Mouse (Mus musculus) liver, embryonic 12.5 days (tissue): ENCODE data around the gene Mtm1. TPM values are rescaled to one million over a fixed set of nuclear protein-coding genes. Genes with fewer than 3 reads are reported as not detected.
A peak's percentile ranks its signal among the peaks of the same experiment; 100 is the strongest.

Source experiments
- ATAC-seq: fragments of 200-750 bp; cut with Nextera tagmentation; 2 replicates; pipeline ENCODE4 v1.8.0; 2017; ENCODE audit warnings: moderate number of reproducible peaks, mild to moderate bottlenecking, moderate library complexity
- H3K27ac ChIP-seq: fragments of 300-500 bp; sonication (generic); 2 replicates; pipeline ENCODE4 v1.5.1; 2016; ENCODE audit warnings: mild to moderate bottlenecking
- H3K27me3 ChIP-seq: fragments of 300-500 bp; sonication (generic); replicated peaks from 2 replicates; pipeline ENCODE4 v1.6.1; 2016; ENCODE audit warnings: mild to moderate bottlenecking, moderate library complexity
- H3K36me3 ChIP-seq: fragments of 300-500 bp; sonication (generic); 2 replicates; pipeline ENCODE4 v1.6.1; 2016; ENCODE audit warnings: mild to moderate bottlenecking, moderate library complexity
- H3K4me1 ChIP-seq: fragments of 300-500 bp; sonication (generic); 2 replicates; pipeline ENCODE4 v1.6.1; 2016
- H3K4me2 ChIP-seq: fragments of 300-500 bp; sonication (generic); 2 replicates; pipeline ENCODE4 v1.6.1; 2016; ENCODE audit warnings: mild to moderate bottlenecking, moderate library complexity
- H3K4me3 ChIP-seq: fragments of 300-500 bp; sonication (generic); 2 replicates; pipeline ENCODE4 v1.5.1; 2016; ENCODE audit warnings: mild to moderate bottlenecking, moderate library complexity
- H3K9ac ChIP-seq: fragments of 300-500 bp; sonication (generic); 2 replicates; pipeline ENCODE4 v1.6.1; 2016; ENCODE audit warnings: mild to moderate bottlenecking, moderate library complexity
- H3K9me3 ChIP-seq: fragments of 300-500 bp; sonication (generic); replicated peaks from 2 replicates; pipeline ENCODE4 v1.6.1; 2016; ENCODE audit warnings: mild to moderate bottlenecking, moderate library complexity
- WGBS: fragments of 180-500 bp; shearing (Covaris S2); methylation state at CpG from one replicate; pipeline ENCODE4 v1.1.7; 2016; ENCODE audit not compliant: insufficient replicate concordance; 5-methylcytosine and 5-hydroxymethylcytosine counted together
- polyA plus RNA-seq: library from polyadenylated mRNA; unstranded; fragments of >200 nt; fragmentation: Nextera tagmentation; extraction: Ambion mirVana; gene quantifications from 2 replicates; pipeline ENCODE4 v1.2.1, GENCODE M21; 2016

Mtm1 gene
- polyA plus RNA-seq, result 3.7 and 3.9 TPM in 2 replicates

DNA sequence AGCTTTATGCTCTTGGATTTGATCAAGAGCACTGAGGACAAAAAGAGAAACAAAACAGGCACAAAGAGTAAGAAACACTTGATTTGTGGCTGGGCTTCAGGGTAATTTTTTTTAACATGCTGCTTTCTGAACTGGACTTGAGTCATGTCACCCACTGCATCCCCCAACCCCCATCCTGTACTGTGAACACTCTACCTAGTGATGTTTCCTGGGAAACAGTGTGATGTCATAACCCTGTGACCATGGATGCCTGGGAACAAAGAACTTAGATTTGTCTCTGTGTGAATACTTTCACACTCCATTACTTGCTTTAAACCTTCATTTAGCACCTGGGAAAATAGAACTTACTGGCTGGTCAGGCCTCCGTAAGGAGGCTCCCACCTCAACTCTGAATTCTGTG is at the start of gene Mtm1:
Gene Mtm1 (plus strand): TSS at position 301 of the 400 bp plus-strand sequence.
- Histone ChIP-seq H3K4me2 (no peak within 1 kb of the TSS), H3K36me3 (no peaks in the 10 kb centered on the region), H3K9me3 (no peaks in the 10 kb centered on the region), H3K4me3 (no peak within 1 kb of the TSS), H3K4me1 (no peaks in the 10 kb centered on the region), H3K9ac (no peak within 1 kb of the TSS), H3K27ac (no peak within 1 kb of the TSS), H3K27me3 (no peaks in the 10 kb centered on the region)
- no peak for ATAC-seq
- 78% methylated on average over 1 of the region's 1 CpGs for WGBS

DNA sequence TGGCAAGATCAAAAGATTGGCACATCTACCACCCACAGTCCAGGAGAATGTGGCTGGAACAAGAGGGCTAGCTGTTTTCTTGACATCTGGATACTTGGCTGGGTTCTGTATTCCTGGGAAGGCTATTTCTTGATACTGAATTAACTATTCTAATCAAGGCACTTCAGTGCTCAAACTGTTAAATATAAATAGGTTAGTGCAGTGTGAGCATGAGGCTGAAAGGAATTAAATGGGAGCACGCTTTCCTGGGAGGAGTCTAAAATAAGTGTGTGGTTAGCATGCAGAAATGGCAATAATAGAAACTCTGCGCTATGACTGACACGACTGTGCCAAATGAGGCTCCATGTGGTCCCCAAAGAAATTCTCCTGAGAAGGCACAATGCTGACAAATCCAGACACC is 29.0 kb upstream of the Mtm1 start:
- Histone ChIP-seq H3K4me3 (no peak overlapping the region), H3K9me3 (no peaks in the 10 kb centered on the region), H3K27me3 (peaks cover 2% of the 10 kb centered on the region; the same call in 1 of the 2 replicates), H3K9ac (no peak overlapping the region), H3K4me2 (no peak overlapping the region), H3K36me3 (no peaks in the 10 kb centered on the region), H3K4me1 (no peaks in the 10 kb centered on the region), H3K27ac (no peak overlapping the region)
- WGBS, result 60% methylated on average over 3 of the region's 3 CpGs
- ATAC-seq, result no peak

DNA sequence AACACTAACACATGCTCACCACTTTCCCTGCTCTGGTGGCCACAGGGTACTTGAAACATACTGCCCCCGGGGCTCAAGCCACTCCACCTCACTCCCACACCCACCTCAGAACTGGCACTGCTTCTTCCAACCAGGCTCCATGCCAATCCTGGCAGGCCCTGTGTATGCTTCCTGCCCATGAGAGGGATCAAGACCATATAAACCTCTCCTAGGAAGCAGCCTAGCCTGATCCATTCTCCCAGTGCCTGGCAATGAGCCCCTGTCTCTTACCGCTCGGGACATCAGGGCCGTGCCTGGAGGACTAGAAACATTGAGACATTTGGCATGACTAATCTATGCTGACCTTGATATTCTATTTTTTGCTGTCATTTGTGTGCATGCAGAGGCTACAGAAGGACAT is 26.9 kb upstream of the Mtm1 start:
- Histone ChIP-seq H3K36me3 (no peaks in the 10 kb centered on the region), H3K27me3 (peaks cover 4% of the 10 kb centered on the region; the same call in 1 of the 2 replicates), H3K4me3 (no peak overlapping the region), H3K9ac (no peak overlapping the region), H3K4me1 (no peaks in the 10 kb centered on the region), H3K27ac (no peak overlapping the region), H3K9me3 (no peaks in the 10 kb centered on the region), H3K4me2 (no peak overlapping the region)
- no peak for ATAC-seq
- WGBS, result 76% methylated on average over 4 of the region's 4 CpGs

- no peaks in the 10 kb centered on the region for H3K4me1 ChIP-seq
- H3K9me3 ChIP-seq, result no peaks in the 10 kb centered on the region
- no peak for ATAC-seq
- no peak overlapping the region for H3K4me3 ChIP-seq
- H3K4me2 ChIP-seq, result no peak overlapping the region
- no peak overlapping the region for H3K9ac ChIP-seq
- no peaks in the 10 kb centered on the region for H3K36me3 ChIP-seq
- WGBS, result 86% methylated on average over 1 of the region's 1 CpGs
- H3K27ac ChIP-seq, result no peak overlapping the region
- H3K27me3 ChIP-seq, result peaks cover 4% of the 10 kb centered on the region; the same call in 1 of the 2 replicates
Measured at GRCm38 (mm10) chrX:71186396-71186795, 24.2 kb upstream of the Mtm1 start.

DNA sequence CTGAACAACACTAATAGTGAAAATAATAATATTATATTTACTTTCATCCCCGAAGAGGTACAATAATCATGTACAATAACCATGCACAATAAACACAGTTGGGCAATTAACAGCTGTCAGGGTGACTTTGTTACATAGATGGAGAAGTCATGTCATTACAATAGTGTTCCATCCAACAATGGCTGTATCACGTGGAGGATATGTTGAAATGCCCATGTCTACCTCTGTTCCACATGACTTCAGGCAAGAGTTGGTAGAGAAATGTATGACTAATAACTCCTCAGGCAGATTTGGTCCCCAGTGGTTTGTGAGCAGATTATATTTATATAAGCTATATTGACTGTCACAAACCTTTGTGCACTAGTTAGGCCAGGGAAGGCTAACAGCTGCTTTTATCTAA is 5.8 kb upstream of the Mtm1 start:
- no peak overlapping the region for H3K4me2 ChIP-seq
- no peak for ATAC-seq
- no peak overlapping the region for H3K9ac ChIP-seq
- no peaks in the 10 kb centered on the region for H3K27me3 ChIP-seq
- 55% methylated on average over 2 of the region's 2 CpGs for WGBS
- no peaks in the 10 kb centered on the region for H3K36me3 ChIP-seq
- no peak overlapping the region for H3K4me3 ChIP-seq
- H3K27ac ChIP-seq, result no peak overlapping the region
- H3K9me3 ChIP-seq, result no peaks in the 10 kb centered on the region
- H3K4me1 ChIP-seq, result no peaks in the 10 kb centered on the region

DNA sequence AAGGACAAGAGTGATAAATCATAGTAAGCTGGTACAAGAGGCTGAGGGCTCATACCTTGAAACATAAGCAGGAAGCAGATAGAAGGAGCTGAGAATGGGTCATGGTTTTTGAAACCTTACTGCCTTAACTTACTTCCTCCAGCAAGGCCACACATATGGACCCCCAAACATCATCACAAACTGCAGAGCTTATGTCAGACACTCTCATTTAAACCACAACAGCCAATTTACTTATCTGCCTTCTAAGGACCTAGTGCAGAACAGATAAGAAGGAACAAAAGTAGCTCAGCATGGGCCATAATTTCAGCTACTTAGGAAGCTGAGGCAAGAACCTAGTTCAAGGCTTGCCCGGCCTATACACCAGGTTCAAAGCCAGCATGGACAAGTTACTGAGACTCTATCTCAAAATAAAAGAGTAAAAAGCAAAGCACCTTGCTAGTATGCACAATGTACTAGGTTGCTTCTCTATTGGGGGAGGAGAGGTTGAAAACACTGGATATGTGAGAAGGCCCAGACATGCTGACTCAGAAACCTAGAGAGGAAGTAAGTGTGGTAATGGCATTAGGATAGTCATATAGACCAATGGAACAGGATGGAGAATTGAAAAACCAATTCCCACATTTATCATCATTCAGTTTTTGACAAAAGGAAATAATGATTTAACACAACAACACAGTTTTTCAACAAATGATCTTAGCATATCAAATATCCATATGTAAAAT is 4.6 kb upstream of the Mtm1 start:
- Histone ChIP-seq H3K36me3 (no peaks in the 10 kb centered on the region), H3K4me1 (no peaks in the 10 kb centered on the region), H3K9ac (no peak overlapping the region), H3K27me3 (no peaks in the 10 kb centered on the region), H3K9me3 (no peaks in the 10 kb centered on the region), H3K4me3 (no peak overlapping the region), H3K27ac (no peak overlapping the region), H3K4me2 (no peak overlapping the region)
- 46% methylated on average over 1 of the region's 1 CpGs for WGBS
- no peak for ATAC-seq

- Histone ChIP-seq H3K27ac (no peak overlapping the region), H3K27me3 (no peaks in the 10 kb centered on the region), H3K9me3 (no peaks in the 10 kb centered on the region), H3K4me1 (no peaks in the 10 kb centered on the region), H3K9ac (no peak overlapping the region), H3K4me3 (no peak overlapping the region), H3K36me3 (no peaks in the 10 kb centered on the region), H3K4me2 (no peak overlapping the region)
- WGBS, result 18% methylated on average over 1 of the region's 1 CpGs
- ATAC-seq, result no peak
Measured at GRCm38 (mm10) chrX:71206595-71206994, 4.0 kb upstream of the Mtm1 start.

DNA sequence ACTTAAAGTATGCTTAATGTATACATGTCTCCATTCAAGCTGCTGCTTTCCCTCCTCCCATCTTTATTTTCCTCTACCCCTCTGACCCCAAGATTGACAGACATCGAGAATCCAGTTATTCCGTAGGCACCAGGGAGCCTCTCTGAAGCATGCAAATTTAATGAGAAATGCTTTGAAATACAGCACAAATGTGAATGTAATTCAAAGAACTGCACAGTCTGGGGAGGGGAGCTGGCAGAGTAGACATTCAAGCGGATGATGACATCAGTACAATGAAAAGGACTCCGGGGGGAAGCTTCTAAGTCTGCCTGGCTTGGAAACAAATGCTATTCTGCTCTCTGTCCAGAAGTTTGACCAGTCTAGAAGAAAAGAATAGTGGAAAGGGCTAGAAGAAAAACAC is 2.3 kb downstream of the Mtm1 start:
- Histone ChIP-seq H3K9me3 (no peaks in the 10 kb centered on the region), H3K4me3 (no peak overlapping the region), H3K9ac (no peak overlapping the region), H3K4me1 (peaks cover 13% of the 10 kb centered on the region), H3K27me3 (no peaks in the 10 kb centered on the region), H3K27ac (no peak overlapping the region), H3K36me3 (no peaks in the 10 kb centered on the region), H3K4me2 (no peak overlapping the region)
- no peak for ATAC-seq
- WGBS, result 71% methylated on average over 4 of the region's 4 CpGs

DNA sequence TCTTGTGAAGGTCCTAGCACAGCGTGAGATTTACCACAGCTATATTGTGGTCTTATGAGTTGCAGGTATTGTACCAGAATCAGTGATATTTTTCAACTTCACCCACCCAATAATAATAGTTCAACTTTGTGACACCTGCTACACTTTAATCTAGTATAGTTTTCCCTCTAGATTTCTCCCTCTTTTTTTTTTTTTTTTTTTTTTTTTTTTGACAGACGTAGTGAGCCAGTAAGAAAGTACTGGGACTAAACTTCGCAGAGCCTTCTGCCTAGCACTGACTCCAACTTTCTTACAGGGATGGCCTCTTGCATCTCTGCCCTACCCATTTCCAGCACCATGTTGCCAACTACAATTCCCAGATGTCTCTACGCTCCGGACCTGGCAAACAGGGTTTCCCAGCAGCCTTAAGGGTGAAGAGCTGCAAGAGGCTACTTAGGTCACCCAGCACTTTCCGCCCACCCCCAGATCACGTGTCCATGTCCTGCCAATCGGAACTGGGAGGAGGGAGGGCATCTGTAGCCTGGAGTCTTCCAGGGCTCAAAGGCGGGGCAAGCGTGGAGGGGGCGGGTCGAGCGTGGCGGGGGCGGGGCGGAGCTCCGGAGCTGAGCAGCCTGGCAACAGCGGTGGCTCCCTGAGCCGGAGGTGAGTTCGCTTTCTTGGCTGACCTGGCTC is 4.0 kb downstream of the Mtm1 start:
- peak overlapping the region; percentile 61 for H3K4me3 ChIP-seq
- H3K4me2 ChIP-seq, result peak overlapping the region; percentile 74
- H3K9ac ChIP-seq, result peak overlapping the region; percentile 61; the same call in 1 of the 2 replicates
- peak; percentile 94 for ATAC-seq
- WGBS, result 9% methylated on average over 19 of the region's 20 CpGs
- no peaks in the 10 kb centered on the region for H3K27me3 ChIP-seq
- H3K36me3 ChIP-seq, result no peaks in the 10 kb centered on the region
- H3K4me1 ChIP-seq, result peaks cover 13% of the 10 kb centered on the region
- no peak overlapping the region for H3K27ac ChIP-seq
- H3K9me3 ChIP-seq, result no peaks in the 10 kb centered on the region

DNA sequence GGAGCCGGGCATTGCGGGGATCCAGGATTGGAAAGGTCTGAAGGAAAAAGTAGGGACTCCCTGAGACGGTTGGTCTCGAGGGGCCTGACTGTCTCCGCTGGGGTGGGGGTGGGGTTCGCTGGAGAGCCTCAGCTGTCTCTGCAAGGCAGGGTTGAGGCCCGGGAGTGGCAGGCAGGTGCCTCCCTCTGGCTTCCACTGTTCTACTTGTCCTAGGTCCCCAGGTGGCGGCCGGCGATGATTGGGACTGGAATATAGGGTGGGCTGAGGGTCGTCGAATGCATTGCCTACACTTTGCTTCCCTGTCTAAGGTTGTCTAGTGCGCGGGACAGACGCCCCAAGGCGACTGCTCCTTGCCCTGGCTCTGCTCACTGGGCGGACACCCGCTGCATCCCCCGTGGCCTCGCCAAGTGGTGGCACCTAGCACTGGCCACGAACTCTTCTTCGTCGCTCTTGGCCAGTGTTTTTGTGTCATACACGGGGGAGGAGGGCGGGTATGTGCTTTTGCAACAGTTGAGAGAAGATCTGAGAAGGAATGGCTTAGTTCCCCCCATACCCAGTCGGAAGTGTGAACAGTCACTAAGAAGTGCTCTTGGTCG is 4.6 kb downstream of the Mtm1 start:
- Histone ChIP-seq H3K27ac (0 out of 2 replicates have a peak overlapping the region, but pooled peaks have one; percentile 25), H3K4me1 (peaks cover 13% of the 10 kb centered on the region), H3K9me3 (no peaks in the 10 kb centered on the region), H3K4me3 (peak overlapping the region; percentile 61), H3K36me3 (no peaks in the 10 kb centered on the region), H3K27me3 (no peaks in the 10 kb centered on the region), H3K9ac (peak overlapping the region; percentile 61), H3K4me2 (peak overlapping the region; percentile 74)
- ATAC-seq, result peak; percentile 81
- 11% methylated on average over 26 of the region's 27 CpGs for WGBS

GRCm38 (mm10) chrX:71216879-71217278 is 6.3 kb downstream of the Mtm1 start:
- Histone ChIP-seq H3K36me3 (no peaks in the 10 kb centered on the region), H3K9me3 (no peaks in the 10 kb centered on the region), H3K27me3 (no peaks in the 10 kb centered on the region), H3K4me3 (no peak overlapping the region), H3K9ac (no peak overlapping the region), H3K4me2 (no peak overlapping the region), H3K27ac (no peak overlapping the region), H3K4me1 (peaks cover 13% of the 10 kb centered on the region)
- WGBS, result 70% methylated on average over 2 of the region's 2 CpGs
- ATAC-seq, result no peak

DNA sequence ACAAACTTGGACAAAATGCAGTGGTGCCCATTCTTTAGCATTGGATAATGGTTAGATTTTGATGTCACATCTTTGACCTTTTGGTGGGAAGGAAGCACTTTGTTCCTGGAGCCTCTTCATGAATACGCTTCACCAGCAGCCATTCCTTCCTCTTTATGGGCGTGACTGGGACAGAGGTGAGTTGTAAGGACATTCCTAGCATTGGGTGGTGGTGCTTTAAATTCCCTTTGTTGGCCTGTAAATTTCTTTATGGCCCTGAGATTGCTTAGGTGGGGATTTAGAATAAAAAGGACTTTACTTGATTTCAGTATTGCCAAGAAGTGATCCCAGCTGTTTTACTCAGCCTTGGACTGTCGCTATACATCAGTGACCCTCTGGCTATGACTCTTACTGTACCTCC is 8.3 kb downstream of the Mtm1 start:
- Histone ChIP-seq H3K9me3 (no peaks in the 10 kb centered on the region), H3K4me2 (no peak overlapping the region), H3K4me3 (no peak overlapping the region), H3K27me3 (no peaks in the 10 kb centered on the region), H3K4me1 (peaks cover 13% of the 10 kb centered on the region), H3K9ac (no peak overlapping the region), H3K36me3 (no peaks in the 10 kb centered on the region), H3K27ac (no peak overlapping the region)
- no peak for ATAC-seq
- WGBS, result 75% methylated on average over 3 of the region's 3 CpGs
